Mouse (Mus musculus) cerebellum, postnatal 36 days (tissue): ENCODE data around the gene Gm9945.

Experiments
- DNase-seq, 2 experiments: peaks; one replicate each; pipeline ENCODE4 v3.0.0; 2021 to 2022; ENCODE audit warnings: mixed read lengths in 2 of 2

Gene Gm9945

GRCm38 (mm10) chr11:53479783-53480301 lies at the start of gene Gm9945, which contains the start of gene Sowaha:
Gene Gm9945, plus strand, starts transcription at chr11:53480166.
Gene Sowaha, minus strand, starts transcription at chr11:53480274.
- peak; percentile 81 to 85 for DNase-seq

GRCm38 (mm10) chr11:53430300-53430669 lies 49.7 kb upstream of the Gm9945 start:
- no peak for DNase-seq

GRCm38 (mm10) chr11:53430670-53431346 lies 49.2 kb upstream of the Gm9945 start, which contains the start of the genes Uqcrq and Gdf9:
Gene Uqcrq, minus strand, starts transcription at chr11:53430831.
Gene Gdf9, plus strand, starts transcription at chr11:53431023.
- DNase-seq, result peak; percentile 100

GRCm38 (mm10) chr11:53431347-53432056 lies 48.5 kb upstream of the Gm9945 start:
- no peak for DNase-seq

- DNase-seq, result no peak
Measured at GRCm38 (mm10) chr11:53433057-53433456, 46.9 kb upstream of the Gm9945 start.

- no peak for DNase-seq
Measured at GRCm38 (mm10) chr11:53435504-53435903, 44.5 kb upstream of the Gm9945 start.

GRCm38 (mm10) chr11:53436338-53436737 lies 43.6 kb upstream of the Gm9945 start:
- no peak for DNase-seq

- no peak for DNase-seq
Measured at GRCm38 (mm10) chr11:53441921-53442320, 38.0 kb upstream of the Gm9945 start.

GRCm38 (mm10) chr11:53443861-53444260 lies 36.1 kb upstream of the Gm9945 start:
- peak; percentile 48 to 53 for DNase-seq

- DNase-seq, result no peak
Measured at GRCm38 (mm10) chr11:53445562-53445961, 34.4 kb upstream of the Gm9945 start.

- no peak for DNase-seq
Measured at GRCm38 (mm10) chr11:53446183-53446582, 33.8 kb upstream of the Gm9945 start.

GRCm38 (mm10) chr11:53447996-53448395 lies 32.0 kb upstream of the Gm9945 start:
- no peak for DNase-seq

- DNase-seq, result peak; percentile 96 to 99
Measured at GRCm38 (mm10) chr11:53448529-53448928, 31.4 kb upstream of the Gm9945 start.

GRCm38 (mm10) chr11:53450070-53450705 lies 29.8 kb upstream of the Gm9945 start:
- no peak for DNase-seq

- DNase-seq, result no peak
Measured at GRCm38 (mm10) chr11:53451361-53451760, 28.6 kb upstream of the Gm9945 start.

GRCm38 (mm10) chr11:53452396-53452795 lies 27.6 kb upstream of the Gm9945 start:
- DNase-seq, result peak; percentile 59 to 60

GRCm38 (mm10) chr11:53453031-53453430 lies 26.9 kb upstream of the Gm9945 start:
- DNase-seq, result no peak

- DNase-seq, result peak; percentile 44 to 46
Measured at GRCm38 (mm10) chr11:53456474-53457371, 23.2 kb upstream of the Gm9945 start, which contains the start of the genes Gm10447 and Shroom1. Gene Gm10447, minus strand, starts transcription at chr11:53457110. Gene Shroom1, plus strand, starts transcription at chr11:53457205.

- DNase-seq, result no peak
Measured at GRCm38 (mm10) chr11:53457372-53457954, 22.5 kb upstream of the Gm9945 start.

GRCm38 (mm10) chr11:53458996-53459395 lies 21.0 kb upstream of the Gm9945 start:
- no peak for DNase-seq

- DNase-seq, result no peak
Measured at GRCm38 (mm10) chr11:53460192-53460591, 19.8 kb upstream of the Gm9945 start.

- no peak for DNase-seq
Measured at GRCm38 (mm10) chr11:53461727-53462126, 18.2 kb upstream of the Gm9945 start.
